Mouse (Mus musculus) E14TG2a.4 (cell line): ENCODE measurements around the gene Naf1.

ENCODE experiments used
- CTCF ChIP-seq: conservative IDR thresholded peaks from 2 replicates; pipeline ENCODE4 v1.5.1; 2014; ENCODE audit warnings: low read length
- NANOG ChIP-seq: IDR thresholded peaks from 2 replicates; pipeline ENCODE4 v1.6.1; 2014; ENCODE audit warnings: borderline replicate concordance, low read length, mixed read lengths

DNA sequence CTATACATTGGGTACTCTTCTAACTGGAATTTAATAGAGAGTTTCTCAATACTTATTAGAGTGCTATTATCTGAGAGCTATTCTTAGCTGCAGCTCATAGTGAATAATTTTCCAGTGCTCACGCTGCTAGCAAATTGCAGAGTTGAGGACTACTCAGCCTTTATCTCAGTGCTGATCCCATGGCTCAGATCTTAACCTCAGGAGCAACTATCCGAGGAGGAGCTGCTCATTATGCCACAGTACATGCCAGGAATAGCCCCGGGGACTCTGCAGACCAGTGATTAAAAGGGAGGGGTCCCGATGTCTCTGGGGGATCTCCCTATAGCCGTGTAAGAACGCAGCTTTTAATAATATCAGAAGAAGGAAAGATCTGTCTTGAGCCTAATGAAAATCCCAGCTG lies 50.7 kb downstream of the Naf1 start:
- TF ChIP-seq CTCF (no peak), NANOG (no peak)
